Mouse (Mus musculus) thymus, adult 18-20 months (tissue): Measurements from ENCODE around the gene Cers5.
"Not testable (repeated sequence)": the region's sequence is repeated elsewhere in the genome, so short reads cannot be mapped to it uniquely, and the experiment has no call there.

Source experiments
- DNase-seq, 2 experiments: peaks; one replicate each; pipeline ENCODE4 v3.0.0; 2022; ENCODE audit warnings: mixed read lengths in 2 of 2

The Cers5 gene

GRCm38 (mm10) chr15:99772881-99772924, at the start of gene Cers5:
Gene Cers5 (minus strand): TSS chr15:99772885.
- not testable (repeated sequence) for DNase-seq

DNA sequence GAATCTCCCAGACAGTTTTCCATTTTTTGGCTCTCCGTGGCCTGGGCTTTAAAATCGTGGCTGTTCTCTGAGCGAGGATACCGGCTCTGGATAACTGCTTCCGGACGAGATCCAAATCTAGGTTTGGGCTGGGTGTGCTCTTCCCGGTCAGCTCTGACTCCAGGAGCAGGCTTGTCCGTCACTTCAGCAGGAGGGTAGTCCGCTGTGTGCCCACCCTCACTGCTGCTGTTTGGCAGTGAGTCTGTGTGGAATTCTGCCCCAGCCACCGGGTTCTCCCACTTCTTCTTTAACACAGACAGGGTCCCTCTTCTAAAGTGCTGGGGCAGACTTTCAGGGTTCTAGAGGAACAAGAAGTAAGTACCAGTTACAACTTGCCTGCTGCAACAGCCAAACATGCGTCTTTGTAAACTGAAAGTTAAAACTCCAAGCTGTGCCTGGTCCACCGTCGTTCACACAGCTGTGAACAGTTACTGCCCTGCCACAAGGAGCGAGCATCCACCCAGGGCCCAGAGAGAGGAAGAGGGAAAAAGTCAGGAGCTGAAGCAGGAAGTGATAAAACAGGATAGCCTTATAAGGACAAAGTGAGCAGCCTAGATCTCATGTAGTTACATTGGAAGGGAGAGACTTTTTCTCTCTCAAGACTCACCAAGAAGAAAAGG, 47.1 kb upstream of the Cers5 start:
- DNase-seq, result no peak

GRCm38 (mm10) chr15:99819109-99819440, 46.4 kb upstream of the Cers5 start:
- no peak for DNase-seq

GRCm38 (mm10) chr15:99818321-99819108, 45.8 kb upstream of the Cers5 start:
- DNase-seq, result no peak

- DNase-seq, result no peak
Observed at GRCm38 (mm10) chr15:99817343-99818235, 44.9 kb upstream of the Cers5 start.

DNA sequence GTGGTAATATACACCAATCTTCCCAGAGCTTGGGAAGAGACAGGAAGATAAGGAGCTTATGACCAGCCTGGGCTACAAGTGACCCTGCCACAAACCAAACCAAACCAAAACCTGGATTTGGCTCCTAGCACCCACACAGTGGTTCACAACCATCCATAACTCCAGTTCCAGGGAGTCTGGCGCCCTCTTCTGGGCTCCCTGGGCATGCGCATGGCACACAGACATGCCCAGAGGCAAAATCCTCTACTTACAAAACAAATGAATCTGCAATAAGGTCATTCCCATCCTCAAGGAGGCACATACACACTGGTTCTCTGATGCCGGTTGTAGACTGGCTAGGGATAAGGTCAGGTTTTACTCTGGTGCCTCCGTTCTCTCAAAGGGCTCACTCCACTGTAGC, 43.3 kb upstream of the Cers5 start:
- DNase-seq, result no peak

DNA sequence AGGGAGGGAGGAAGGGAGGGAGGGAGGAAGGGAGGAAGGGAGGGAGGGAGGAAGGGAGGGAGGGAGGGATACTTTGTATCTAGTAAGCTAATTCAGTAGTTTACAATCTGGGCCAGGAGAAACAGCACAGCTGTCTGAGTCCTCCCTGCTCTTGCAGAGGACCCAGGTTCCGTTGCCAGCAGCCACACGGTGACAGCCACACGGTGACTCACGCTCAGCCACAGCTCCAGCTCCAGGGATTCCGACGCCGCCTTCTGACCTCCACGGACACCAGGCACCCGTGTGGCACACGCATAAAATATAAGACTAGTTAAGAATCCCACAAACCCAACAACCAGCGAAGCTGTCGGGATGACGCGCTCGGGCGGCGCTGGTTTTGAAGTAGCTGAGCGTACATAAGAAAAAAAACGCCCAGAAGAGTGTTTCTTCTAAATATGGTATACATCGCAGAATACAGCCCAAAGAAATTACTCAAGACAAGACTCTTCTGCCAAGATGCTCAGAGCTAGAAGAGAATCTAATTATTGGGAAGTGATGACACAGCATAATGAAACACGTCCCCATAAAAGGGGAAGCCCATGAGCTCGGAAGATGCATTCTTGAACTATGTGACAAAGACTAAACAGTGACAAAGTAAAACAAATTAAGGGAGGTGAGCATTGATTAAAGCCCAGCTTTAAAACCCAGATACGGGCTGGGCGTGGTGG, 42.0 kb upstream of the Cers5 start:
- no peak for DNase-seq

GRCm38 (mm10) chr15:99813639-99814038, 41.0 kb upstream of the Cers5 start:
- DNase-seq, result no peak

- DNase-seq, result no peak
Observed at GRCm38 (mm10) chr15:99812097-99812496, 39.4 kb upstream of the Cers5 start.

- no peak for DNase-seq
Observed at GRCm38 (mm10) chr15:99807776-99808735, 35.4 kb upstream of the Cers5 start.

- DNase-seq, result no peak
Observed at GRCm38 (mm10) chr15:99806171-99806570, 33.5 kb upstream of the Cers5 start.

DNA sequence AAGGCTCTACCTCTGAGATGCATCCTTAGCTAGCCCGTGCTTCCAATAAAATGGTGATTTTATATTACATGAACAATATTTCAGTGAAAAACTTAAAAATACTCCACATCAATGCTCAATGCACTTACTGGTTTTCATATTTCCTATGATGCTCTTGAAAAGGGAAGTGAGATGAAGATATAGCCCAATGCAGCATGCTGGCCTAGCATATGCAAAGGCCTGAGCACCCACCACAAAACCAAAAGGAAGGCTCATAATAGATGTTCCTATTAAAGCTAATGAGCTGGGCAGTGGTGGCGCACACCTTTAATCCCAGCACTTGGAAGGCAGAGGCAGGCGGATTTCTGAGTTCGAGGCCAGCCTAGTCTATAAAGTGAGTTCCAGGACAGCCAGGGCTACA, 33.0 kb upstream of the Cers5 start:
- DNase-seq, result no peak

DNA sequence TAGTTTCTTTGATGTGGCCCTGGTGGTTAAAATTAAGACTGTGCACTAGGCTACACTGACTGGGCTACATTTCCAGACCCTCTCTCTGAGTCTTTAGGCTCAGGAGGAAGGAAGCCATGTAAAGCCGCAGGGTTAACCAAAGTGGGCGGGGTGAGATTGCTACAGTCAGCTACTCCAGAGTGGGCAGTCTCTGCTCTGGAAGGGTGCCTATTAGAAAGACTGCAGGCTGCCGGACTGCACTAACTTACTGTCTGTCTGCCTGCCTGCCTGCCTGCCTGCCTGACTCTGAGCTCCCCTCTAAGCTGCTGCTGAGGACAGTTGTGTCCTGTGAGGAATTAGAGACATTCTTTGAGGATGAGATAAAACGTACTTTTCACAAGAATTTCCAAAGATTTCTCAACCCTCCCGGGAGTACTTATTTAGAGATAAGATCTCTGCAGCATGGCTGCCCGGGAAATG, 30.5 kb upstream of the Cers5 start:
- no peak for DNase-seq

DNA sequence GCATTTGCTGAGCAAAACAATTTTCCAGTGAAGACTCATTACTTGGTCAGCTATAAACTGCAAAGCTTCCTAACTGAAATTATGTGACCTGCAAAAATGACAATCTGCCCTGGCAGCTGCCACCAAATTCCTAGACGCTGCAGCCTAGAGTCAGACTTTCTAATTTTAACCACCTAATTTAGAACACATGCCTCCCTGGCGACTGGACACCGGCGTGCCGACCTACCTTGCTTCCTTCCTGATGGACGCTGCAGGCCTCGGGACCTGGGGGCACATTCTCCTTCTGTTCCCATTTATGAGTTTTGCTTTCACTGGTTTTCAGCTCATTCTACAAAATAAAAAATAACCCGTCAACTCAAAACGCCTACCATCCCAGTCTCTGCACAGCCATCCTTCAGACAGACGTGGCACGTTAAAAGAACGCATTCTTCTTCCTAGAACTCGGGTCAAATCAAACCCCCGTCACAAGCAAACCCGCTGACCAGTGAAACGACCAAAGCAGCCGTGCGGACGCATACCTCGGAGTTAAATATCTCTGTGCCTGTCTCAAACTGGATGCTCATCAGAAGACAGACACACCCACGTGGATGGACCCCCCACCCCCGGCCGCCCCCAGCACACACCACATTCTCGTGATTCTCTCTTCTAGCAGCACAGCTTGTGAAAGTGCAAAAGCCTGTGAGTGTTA, 29.3 kb upstream of the Cers5 start:
- no peak for DNase-seq

- DNase-seq, result no peak
Observed at GRCm38 (mm10) chr15:99799706-99800105, 27.0 kb upstream of the Cers5 start.

DNA sequence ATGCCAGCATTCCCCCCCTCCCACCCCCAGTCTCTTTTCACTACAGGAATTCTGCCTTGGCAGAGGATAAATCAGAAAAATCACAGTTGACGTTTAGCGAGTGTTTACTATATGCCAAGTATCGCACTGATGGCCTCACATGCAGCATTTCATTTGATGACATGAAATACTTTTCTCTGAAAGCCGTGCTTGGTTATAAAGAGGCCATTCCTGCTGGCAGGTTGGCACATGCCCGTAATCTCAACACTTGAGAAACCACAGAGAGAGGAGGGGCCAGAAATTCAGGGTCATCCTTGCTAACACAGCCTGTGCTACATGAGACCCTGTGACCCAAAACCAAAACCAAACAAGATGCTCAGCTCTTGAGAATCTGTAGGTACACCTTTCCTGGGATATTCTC, 25.2 kb upstream of the Cers5 start:
- no peak for DNase-seq

GRCm38 (mm10) chr15:99796735-99797134, 24.1 kb upstream of the Cers5 start:
- DNase-seq, result no peak

DNA sequence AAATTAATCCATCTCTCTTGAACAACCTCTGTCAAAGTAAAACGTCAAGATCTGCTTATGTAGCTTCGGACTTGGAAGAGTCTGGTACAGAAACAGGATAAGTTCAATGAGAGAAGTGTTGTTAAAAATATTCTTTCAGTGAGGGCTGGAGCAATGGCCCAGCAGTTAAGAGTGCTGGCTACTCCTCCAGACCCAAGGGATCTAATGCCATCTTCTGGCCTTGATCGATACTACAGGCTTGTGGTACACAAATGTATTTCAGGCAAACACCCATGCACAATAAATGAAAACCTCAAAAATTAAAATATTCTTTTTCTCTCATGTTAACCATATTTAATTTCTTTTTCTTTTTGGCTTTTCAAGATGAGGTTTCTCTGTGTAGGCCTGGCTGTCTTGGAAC, 23.4 kb upstream of the Cers5 start:
- DNase-seq, result no peak

GRCm38 (mm10) chr15:99792221-99792815, 19.6 kb upstream of the Cers5 start:
- no peak for DNase-seq

- DNase-seq, result no peak
Observed at GRCm38 (mm10) chr15:99791003-99791402, 18.3 kb upstream of the Cers5 start.

- no peak for DNase-seq
Observed at GRCm38 (mm10) chr15:99790464-99790863, 17.8 kb upstream of the Cers5 start.
